Mouse (Mus musculus) liver, embryonic 12.5 days (tissue): Measurements from ENCODE around the gene Mvb12a. TPM values are rescaled to one million over a fixed set of nuclear protein-coding genes. Genes with fewer than 3 reads are reported as not detected.
A peak's percentile ranks its signal among the peaks of the same experiment; 100 is the strongest.

ENCODE experiments used
- ATAC-seq: fragments of 200-750 bp; cut with Nextera tagmentation; 2 replicates; pipeline ENCODE4 v1.8.0; 2017; ENCODE audit warnings: moderate number of reproducible peaks, mild to moderate bottlenecking, moderate library complexity
- H3K27ac ChIP-seq: fragments of 300-500 bp; sonication (generic); 2 replicates; pipeline ENCODE4 v1.5.1; 2016; ENCODE audit warnings: mild to moderate bottlenecking
- H3K27me3 ChIP-seq: fragments of 300-500 bp; sonication (generic); replicated peaks from 2 replicates; pipeline ENCODE4 v1.6.1; 2016; ENCODE audit warnings: mild to moderate bottlenecking, moderate library complexity
- H3K36me3 ChIP-seq: fragments of 300-500 bp; sonication (generic); 2 replicates; pipeline ENCODE4 v1.6.1; 2016; ENCODE audit warnings: mild to moderate bottlenecking, moderate library complexity
- H3K4me1 ChIP-seq: fragments of 300-500 bp; sonication (generic); 2 replicates; pipeline ENCODE4 v1.6.1; 2016
- H3K4me2 ChIP-seq: fragments of 300-500 bp; sonication (generic); 2 replicates; pipeline ENCODE4 v1.6.1; 2016; ENCODE audit warnings: mild to moderate bottlenecking, moderate library complexity
- H3K4me3 ChIP-seq: fragments of 300-500 bp; sonication (generic); 2 replicates; pipeline ENCODE4 v1.5.1; 2016; ENCODE audit warnings: mild to moderate bottlenecking, moderate library complexity
- H3K9ac ChIP-seq: fragments of 300-500 bp; sonication (generic); 2 replicates; pipeline ENCODE4 v1.6.1; 2016; ENCODE audit warnings: mild to moderate bottlenecking, moderate library complexity
- H3K9me3 ChIP-seq: fragments of 300-500 bp; sonication (generic); replicated peaks from 2 replicates; pipeline ENCODE4 v1.6.1; 2016; ENCODE audit warnings: mild to moderate bottlenecking, moderate library complexity
- WGBS: fragments of 180-500 bp; shearing (Covaris S2); methylation state at CpG from one replicate; pipeline ENCODE4 v1.1.7; 2016; ENCODE audit not compliant: insufficient replicate concordance; 5-methylcytosine and 5-hydroxymethylcytosine counted together
- polyA plus RNA-seq: library from polyadenylated mRNA; unstranded; fragments of >200 nt; fragmentation: Nextera tagmentation; extraction: Ambion mirVana; gene quantifications from 2 replicates; pipeline ENCODE4 v1.2.1, GENCODE M21; 2016

Mvb12a gene
- polyA plus RNA-seq, 1 experiment from 2014 or later: 42.7 TPM

GRCm38 (mm10) chr8:71586891-71587290 lies 44.2 kb downstream of the Mvb12a start:
- Histone ChIP-seq H3K27ac (no peak overlapping the region), H3K4me1 (peaks cover 18% of the 10 kb centered on the region), H3K9me3 (no peaks in the 10 kb centered on the region), H3K27me3 (peaks cover 14% of the 10 kb centered on the region), H3K36me3 (0 out of 2 replicates have a peak, but pooled peaks cover 4% of the 10 kb centered on the region), H3K9ac (no peak overlapping the region), H3K4me3 (no peak overlapping the region), H3K4me2 (no peak overlapping the region)
- ATAC-seq: no peak
- WGBS: 44% methylated on average over 2 of the region's 2 CpGs

- Histone ChIP-seq H3K4me2 (no peak overlapping the region), H3K36me3 (0 out of 2 replicates have a peak, but pooled peaks cover 4% of the 10 kb centered on the region), H3K4me1 (peaks cover 31% of the 10 kb centered on the region), H3K9ac (no peak overlapping the region), H3K27me3 (peaks cover 11% of the 10 kb centered on the region), H3K4me3 (no peak overlapping the region), H3K9me3 (no peaks in the 10 kb centered on the region), H3K27ac (no peak overlapping the region)
- no peak for ATAC-seq
- WGBS: 73% methylated on average over 3 of the region's 3 CpGs
These were observed 46.0 kb downstream of the Mvb12a start for GRCm38 (mm10) chr8:71588762-71589161.

- no peaks in the 10 kb centered on the region for H3K27me3 ChIP-seq
- H3K9me3 ChIP-seq: no peaks in the 10 kb centered on the region
- WGBS: 20% methylated on average over 5 of the region's 5 CpGs
- H3K4me2 ChIP-seq: peak overlapping the region; percentile 93
- ATAC-seq: no peak
- H3K36me3 ChIP-seq: peaks cover 13% of the 10 kb centered on the region
- H3K9ac ChIP-seq: peak overlapping the region; percentile 94
- H3K4me3 ChIP-seq: peak overlapping the region; percentile 81
- peak overlapping the region; percentile 97 for H3K27ac ChIP-seq
- H3K4me1 ChIP-seq: peaks cover 48% of the 10 kb centered on the region
These were observed 48.3 kb downstream of the Mvb12a start for GRCm38 (mm10) chr8:71591017-71591416.

GRCm38 (mm10) chr8:71591471-71592373 lies 49.0 kb downstream of the Mvb12a start, which contains the start of gene Pgls:
Gene Pgls (plus strand): TSS chr8:71592176.
- Histone ChIP-seq H3K9ac (peak within 1 kb of the TSS; percentile 94), H3K4me3 (peak within 1 kb of the TSS; percentile 81), H3K27ac (peak within 1 kb of the TSS; percentile 97), H3K27me3 (no peaks in the 10 kb centered on the region), H3K9me3 (no peaks in the 10 kb centered on the region), H3K4me1 (peaks cover 55% of the 10 kb centered on the region), H3K36me3 (peaks cover 13% of the 10 kb centered on the region), H3K4me2 (peak within 1 kb of the TSS; percentile 93)
- peak; percentile 88 for ATAC-seq
- WGBS: under 1% methylated on average over 69 of the region's 71 CpGs

GRCm38 (mm10) chr8:71592374-71593170 lies 49.9 kb downstream of the Mvb12a start:
- peaks cover 13% of the 10 kb centered on the region for H3K36me3 ChIP-seq
- H3K4me3 ChIP-seq: peak overlapping the region; percentile 81
- H3K9ac ChIP-seq: peak overlapping the region; percentile 94
- H3K27me3 ChIP-seq: 0 out of 2 replicates have a peak, but pooled peaks cover 3% of the 10 kb centered on the region
- peaks cover 59% of the 10 kb centered on the region for H3K4me1 ChIP-seq
- H3K4me2 ChIP-seq: peak overlapping the region; percentile 93
- H3K27ac ChIP-seq: peak overlapping the region; percentile 97
- WGBS: 3% methylated on average over 54 of the region's 60 CpGs
- no peaks in the 10 kb centered on the region for H3K9me3 ChIP-seq
- peak; percentile 30 for ATAC-seq

- H3K4me2 ChIP-seq: peak overlapping the region; percentile 93
- WGBS: 91% methylated on average over 8 of the region's 8 CpGs
- H3K4me1 ChIP-seq: peaks cover 59% of the 10 kb centered on the region
- no peak overlapping the region for H3K4me3 ChIP-seq
- H3K36me3 ChIP-seq: peaks cover 13% of the 10 kb centered on the region
- no peak for ATAC-seq
- no peaks in the 10 kb centered on the region for H3K9me3 ChIP-seq
- no peak overlapping the region for H3K27ac ChIP-seq
- 0 out of 2 replicates have a peak, but pooled peaks cover 3% of the 10 kb centered on the region for H3K27me3 ChIP-seq
- H3K9ac ChIP-seq: no peak overlapping the region
These were observed 51.0 kb downstream of the Mvb12a start for GRCm38 (mm10) chr8:71593556-71594323.

- Histone ChIP-seq H3K4me2 (no peak overlapping the region), H3K27me3 (0 out of 2 replicates have a peak, but pooled peaks cover 3% of the 10 kb centered on the region), H3K9me3 (no peaks in the 10 kb centered on the region), H3K27ac (no peak overlapping the region), H3K4me1 (peaks cover 59% of the 10 kb centered on the region), H3K4me3 (no peak overlapping the region), H3K36me3 (peaks cover 13% of the 10 kb centered on the region), H3K9ac (no peak overlapping the region)
- no peak for ATAC-seq
- WGBS: 84% methylated on average over 4 of the region's 4 CpGs
These were observed 51.6 kb downstream of the Mvb12a start for GRCm38 (mm10) chr8:71594324-71594722.

GRCm38 (mm10) chr8:71595862-71596261 lies 53.1 kb downstream of the Mvb12a start:
- ATAC-seq: peak; percentile 2; the same call in 1 of the 2 replicates
- peaks cover 49% of the 10 kb centered on the region for H3K4me1 ChIP-seq
- no peak overlapping the region for H3K9ac ChIP-seq
- no peaks in the 10 kb centered on the region for H3K9me3 ChIP-seq
- H3K27me3 ChIP-seq: peaks cover 17% of the 10 kb centered on the region
- 8% methylated on average over 27 of the region's 27 CpGs for WGBS
- peak overlapping the region; percentile 23 for H3K4me2 ChIP-seq
- H3K36me3 ChIP-seq: peaks cover 16% of the 10 kb centered on the region
- no peak overlapping the region for H3K27ac ChIP-seq
- H3K4me3 ChIP-seq: no peak overlapping the region

GRCm38 (mm10) chr8:71596384-71596783 lies 53.7 kb downstream of the Mvb12a start:
- H3K9ac ChIP-seq: no peak overlapping the region
- peaks cover 44% of the 10 kb centered on the region for H3K4me1 ChIP-seq
- H3K27ac ChIP-seq: no peak overlapping the region
- H3K27me3 ChIP-seq: peaks cover 22% of the 10 kb centered on the region
- ATAC-seq: no peak
- H3K36me3 ChIP-seq: peaks cover 16% of the 10 kb centered on the region
- WGBS: 48% methylated on average over 6 of the region's 6 CpGs
- H3K4me2 ChIP-seq: no peak overlapping the region
- no peaks in the 10 kb centered on the region for H3K9me3 ChIP-seq
- no peak overlapping the region for H3K4me3 ChIP-seq

GRCm38 (mm10) chr8:71596798-71597197 lies 54.1 kb downstream of the Mvb12a start:
- no peak overlapping the region for H3K27ac ChIP-seq
- WGBS: 63% methylated on average over 4 of the region's 4 CpGs
- H3K27me3 ChIP-seq: peaks cover 26% of the 10 kb centered on the region
- no peak overlapping the region for H3K4me3 ChIP-seq
- H3K4me1 ChIP-seq: peaks cover 41% of the 10 kb centered on the region
- no peak overlapping the region for H3K9ac ChIP-seq
- H3K9me3 ChIP-seq: no peaks in the 10 kb centered on the region
- no peak overlapping the region for H3K4me2 ChIP-seq
- ATAC-seq: no peak
- peaks cover 16% of the 10 kb centered on the region for H3K36me3 ChIP-seq

GRCm38 (mm10) chr8:71597451-71597850 lies 54.7 kb downstream of the Mvb12a start, which contains the start of gene Fam129c:
Gene Fam129c (plus strand): TSS chr8:71597648.
- no peak for ATAC-seq
- Histone ChIP-seq H3K9me3 (no peaks in the 10 kb centered on the region), H3K27ac (no peak within 1 kb of the TSS), H3K4me2 (no peak within 1 kb of the TSS), H3K27me3 (peaks cover 33% of the 10 kb centered on the region), H3K4me1 (peaks cover 47% of the 10 kb centered on the region), H3K9ac (no peak within 1 kb of the TSS), H3K4me3 (no peak within 1 kb of the TSS), H3K36me3 (peaks cover 16% of the 10 kb centered on the region)
- 76% methylated on average over 3 of the region's 3 CpGs for WGBS
